Mouse (Mus musculus): Measurements from ENCODE around the gene Gng7.
A peak's percentile ranks its signal among the peaks of the same experiment; 100 is the strongest.

- TF ChIP-seq CTCF (IDR thresholded peaks at IDR 0.05; ENCODE audit: borderline replicate concordance, control insufficient read depth, extremely low read depth, insufficient read depth, low read length, poor library complexity) (no peak), POLR2A (IDR thresholded peaks at IDR 0.05; ENCODE audit: control insufficient read depth, extremely low read depth, insufficient read depth, low read length, poor library complexity) (peak; percentile 41; the same call in 1 of the 2 replicates)
These were observed 96.8 kb downstream of the Gng7 start, which contains the start of gene Lmnb2 for GRCm38 (mm10) chr10:80917779-80918434.
